ENCODE assay signal across 9 mouse cellular contexts in the genomic region with DNA sequence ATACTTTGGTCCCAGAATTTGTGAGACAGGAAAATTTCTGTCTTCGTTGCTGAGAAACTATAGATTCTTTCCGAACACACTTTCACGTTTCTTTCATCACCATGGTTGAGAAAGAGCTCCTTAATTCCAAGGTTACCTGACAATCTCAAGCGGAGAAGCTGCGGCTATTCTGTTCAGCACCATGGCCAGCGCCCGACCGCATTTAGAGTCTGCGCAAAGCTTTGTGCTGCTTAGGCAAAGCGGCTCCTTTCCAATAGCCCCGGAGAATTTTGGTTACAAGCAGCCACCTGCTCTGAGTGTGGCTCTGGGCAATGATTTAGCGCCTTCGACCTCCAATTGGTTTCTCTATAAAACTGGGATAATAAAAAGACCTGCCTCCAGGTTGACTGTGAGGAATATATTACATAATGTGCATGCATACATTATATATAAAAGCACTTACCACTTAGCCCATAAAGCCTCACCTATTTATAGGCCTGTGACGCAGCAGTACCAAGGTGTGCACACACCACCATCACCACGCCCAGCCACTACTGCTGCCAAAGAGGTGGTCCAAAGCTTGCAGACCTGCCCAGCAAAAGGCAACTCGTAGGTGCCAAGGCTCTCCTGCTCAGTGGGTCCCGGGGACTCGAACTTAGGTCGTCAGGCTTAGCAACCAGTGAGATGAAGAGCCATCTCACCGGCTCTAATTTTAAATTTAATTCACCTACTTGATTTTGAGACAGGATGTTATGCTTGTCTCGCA. TPM values are rescaled to one million over a fixed set of nuclear protein-coding genes. Genes with fewer than 3 reads are reported as not detected.
DNase-seq lines count a peak whose midpoint lies in the region; ATAC-seq lines count a peak whose summit lies in the region.
"Had no signal": no experiment of that assay in that cellular context is flagged by ENCODE, and none has a peak within 500 bp of the region (broad histone marks: within the 10 kb centered on the region; RNA-seq: fewer than 3 reads in every experiment).

No protein-coding gene starts in this region.

- H3K36me3 ChIP-seq in hindbrain, embryonic 13.5 days: no peaks in the 10 kb centered on the region
- H3K36me3 ChIP-seq: neural tube, embryonic 12.5 days had no signal

- H3K4me1 ChIP-seq in hindbrain, embryonic 13.5 days (replicated peaks): peaks cover 14% of the 10 kb centered on the region

- H3K4me3 ChIP-seq in hindbrain, embryonic 13.5 days: no peak overlapping the region
- H3K4me3 ChIP-seq: neural tube, embryonic 12.5 days had no signal

- no peak overlapping the region for H3K4me2 ChIP-seq in hindbrain, embryonic 13.5 days

- H3K9me3 ChIP-seq in hindbrain, embryonic 13.5 days: no peaks in the 10 kb centered on the region
- H3K9me3 ChIP-seq: neural tube, embryonic 12.5 days had no signal

- DNase-seq in heart, adult 18-20 months: peak; percentile 26 to 81
- DNase-seq in heart, adult 8-10 months (ENCODE audit: low spot score): no peak
- peak; percentile 47 for DNase-seq in 3T3-L1 (ENCODE audit: low read depth, low spot score)
- peak; percentile 59 to 67 for DNase-seq in adrenal gland, adult 18-20 months (ENCODE audit: low spot score in 2 of 2)
- DNase-seq in lung, postnatal 4 days: peak; percentile 59 to 71
- peak; percentile 89 for DNase-seq in thymus, postnatal 4 days
- no peak for DNase-seq in right cerebral cortex, postnatal 36 days (ENCODE audit: low spot score in 2 of 2)

- ATAC-seq in hindbrain, embryonic 13.5 days (ENCODE audit: low FRiP score): no peak

- peaks cover 63% of the 10 kb centered on the region for H3K27me3 ChIP-seq in hindbrain, embryonic 13.5 days

- 30% methylated on average over 21 of the region's 21 CpGs for WGBS in hindbrain, embryonic 13.5 days

- H3K9ac ChIP-seq in hindbrain, embryonic 13.5 days: 0 out of 2 replicates have a peak overlapping the region, but pooled peaks have one; percentile 5
- H3K9ac ChIP-seq: neural tube, embryonic 12.5 days had no signal

- no peak overlapping the region for H3K27ac ChIP-seq in hindbrain, embryonic 13.5 days
- H3K27ac ChIP-seq: neural tube, embryonic 12.5 days had no signal

RNA-seq across cellular contexts. Expression of a gene that starts 15.8 kb away (rescaled TPM):
- total RNA-seq in heart, adult 18-20 months (2021): 1 to 10 TPM; 1.4 to 1.8 TPM
- 1 to 10 TPM; 1.3 to 2.4 (median 1.6) TPM for total RNA-seq in heart, adult 8-10 months (2022)
- total RNA-seq in adrenal gland, adult 18-20 months (2021): 1 to 10 TPM; 6.7 to 8.5 TPM
- polyA plus RNA-seq in hindbrain, embryonic 13.5 days (2015; fragmentation: Nextera tagmentation; extraction: Ambion mirVana): 13.2 and 13.4 TPM in 2 replicates

RNA-seq across cellular contexts. Expression of a gene that starts 23.1 kb away (rescaled TPM):
- total RNA-seq in heart, adult 18-20 months (2021): 10 to 100 TPM; 13.3 to 13.5 TPM
- total RNA-seq in heart, adult 8-10 months (2022): 10 to 100 TPM; 14.0 to 16.2 (median 15.1) TPM
- total RNA-seq in adrenal gland, adult 18-20 months (2021): 10 to 100 TPM in 1 of 2 experiments, 1 to 10 TPM in 1; 8.8 to 12.0 TPM
- polyA plus RNA-seq in hindbrain, embryonic 13.5 days (2015; fragmentation: Nextera tagmentation; extraction: Ambion mirVana): 21.4 and 21.6 TPM in 2 replicates

RNA-seq across cellular contexts. Expression of a gene that starts 25.3 kb away (rescaled TPM):
- total RNA-seq in heart, adult 18-20 months (2021): 1 to 10 TPM in 1 of 2 experiments, under 1 TPM in 1; 0.45 to 1.1 TPM
- total RNA-seq in heart, adult 8-10 months (2022): 1 to 10 TPM in 1 of 4 experiments, under 1 TPM in 3; 0.62 to 1.2 (median 0.79) TPM
- total RNA-seq in adrenal gland, adult 18-20 months (2021): 1 to 10 TPM in 1 of 2 experiments, under 1 TPM in 1; 0.63 to 1.0 TPM
- 0.36 TPM in 1 of 2 replicates, not detected in the other for polyA plus RNA-seq in hindbrain, embryonic 13.5 days (2015; fragmentation: Nextera tagmentation; extraction: Ambion mirVana)
- polyA plus RNA-seq: neural tube, embryonic 12.5 days had no signal

RNA-seq across cellular contexts. Expression of a gene that starts 32.2 kb away (rescaled TPM):
- total RNA-seq in heart, adult 18-20 months (2021): 1 to 10 TPM in 1 of 2 experiments, under 1 TPM in 1; 0.72 to 2.0 TPM
- total RNA-seq in heart, adult 8-10 months (2022): 1 to 10 TPM in 1 of 4 experiments, under 1 TPM in 3; 0.46 to 1.9 (median 0.76) TPM
- total RNA-seq in adrenal gland, adult 18-20 months (2021): 10 to 100 TPM; 21.8 to 31.5 TPM
- polyA plus RNA-seq in hindbrain, embryonic 13.5 days (2015; fragmentation: Nextera tagmentation; extraction: Ambion mirVana): 13.1 and 16.8 TPM in 2 replicates

RNA-seq across cellular contexts. Expression of a gene that starts 38.3 kb away (rescaled TPM):
- 10 to 100 TPM; 26.2 to 27.8 TPM for total RNA-seq in heart, adult 18-20 months (2021)
- total RNA-seq in heart, adult 8-10 months (2022): 10 to 100 TPM; 28.6 to 34.0 (median 32.5) TPM
- 10 to 100 TPM; 56.3 to 74.8 TPM for total RNA-seq in adrenal gland, adult 18-20 months (2021)
- polyA plus RNA-seq in hindbrain, embryonic 13.5 days (2015; fragmentation: Nextera tagmentation; extraction: Ambion mirVana): 118 and 126 TPM in 2 replicates

Comparison
In these comparisons a context has a peak if more than half of its experiments do, and no peak if none do; other contexts are left out.
1. DNase-seq: peak in heart, adult 18-20 months (2 of 2), 3T3-L1 (single experiment), adrenal gland, adult 18-20 months (2 of 2), lung, postnatal 4 days (2 of 2) and thymus, postnatal 4 days (single experiment); none in heart, adult 8-10 months (single experiment) and right cerebral cortex, postnatal 36 days (0 of 2).